In genomic region chr4:8921477-8922385, GRCm38 (mm10) we compare ENCODE assay signal across 8 mouse cellular contexts.
DNase-seq lines count a peak whose midpoint lies in the region; ATAC-seq and TF ChIP-seq lines count a peak whose summit lies in the region.

No protein-coding gene starts in this region.

- H3K27me3 ChIP-seq in heart, embryonic 10.5 days (ENCODE audit: insufficient read depth, poor library complexity, severe bottlenecking): no peaks in the 10 kb centered on the region
- no peaks in the 10 kb centered on the region for H3K27me3 ChIP-seq in hindbrain, embryonic 16.5 days (replicated peaks; ENCODE audit: control insufficient read depth, insufficient read depth, low read length)

- H3K4me1 ChIP-seq in heart, embryonic 10.5 days: peaks cover 41% of the 10 kb centered on the region
- H3K4me1 ChIP-seq in hindbrain, embryonic 16.5 days (ENCODE audit: control insufficient read depth, insufficient read depth, low read depth, low read length): peaks cover 14% of the 10 kb centered on the region

- no peaks in the 10 kb centered on the region for H3K9me3 ChIP-seq in heart, embryonic 10.5 days
- no peaks in the 10 kb centered on the region for H3K9me3 ChIP-seq in hindbrain, embryonic 16.5 days (ENCODE audit: control insufficient read depth, low read length)

- WGBS in heart, embryonic 10.5 days: 10% methylated on average over 31 of the region's 31 CpGs
- 7% methylated on average over 31 of the region's 31 CpGs for WGBS in hindbrain, embryonic 16.5 days

- peak overlapping the region; percentile 75 for H3K27ac ChIP-seq in heart, embryonic 10.5 days
- no peak overlapping the region for H3K27ac ChIP-seq in hindbrain, embryonic 16.5 days (ENCODE audit: low read depth, low read length)
- no peak overlapping the region for H3K27ac ChIP-seq in layer of hippocampus, adult 2 months

- H3K4me2 ChIP-seq in hindbrain, embryonic 16.5 days (ENCODE audit: low read length): peak overlapping the region; percentile 56

- ATAC-seq in hindbrain, embryonic 16.5 days: peak; percentile 70

- no peak for DNase-seq in heart, embryonic 10.5 days (ENCODE audit: low spot score)
- no peak for DNase-seq in heart, postnatal 4 days
- peak; percentile 76 for DNase-seq in brain, embryonic 14.5 days (ENCODE audit: low read depth)
- DNase-seq in naive thymus-derived CD4-positive, alpha-beta T cell, adult 2 months (ENCODE audit: low read depth): peak; percentile 61
- no peak for DNase-seq in layer of hippocampus, adult 2 months (ENCODE audit: low spot score in 2 of 2)
- no peak for DNase-seq in frontal cortex, postnatal 10 days (ENCODE audit: low spot score in 2 of 2)
- no peak for DNase-seq in kidney, adult 11 months

- peak overlapping the region; percentile 15 for H3K9ac ChIP-seq in hindbrain, embryonic 16.5 days (ENCODE audit: low read depth, low read length)

- no peak for TF ChIP-seq CTCF in brain, embryonic 14.5 days (IDR thresholded peaks at IDR 0.05; ENCODE audit: borderline replicate concordance, extremely low read depth, insufficient read depth, insufficient read length)
- TF ChIP-seq CTCF in layer of hippocampus, adult 2 months (conservative IDR thresholded peaks at IDR 0.05): no peak

- peak overlapping the region; percentile 54 for H3K4me3 ChIP-seq in heart, embryonic 10.5 days
- peak overlapping the region; percentile 26 for H3K4me3 ChIP-seq in hindbrain, embryonic 16.5 days (ENCODE audit: low read length)
- no peak overlapping the region for H3K4me3 ChIP-seq in layer of hippocampus, adult 2 months

- TF ChIP-seq POLR2A in brain, embryonic 14.5 days (IDR thresholded peaks at IDR 0.05; ENCODE audit: borderline replicate concordance, extremely low read depth, insufficient read depth, insufficient read length, poor library complexity, severe bottlenecking): no peak

- no peaks in the 10 kb centered on the region for H3K36me3 ChIP-seq in heart, embryonic 10.5 days
- no peaks in the 10 kb centered on the region for H3K36me3 ChIP-seq in hindbrain, embryonic 16.5 days (ENCODE audit: control insufficient read depth, insufficient read depth, low read length)

Comparison
In these comparisons a context has a peak if more than half of its experiments do, and no peak if none do; other contexts are left out.
1. DNase-seq: peak in brain, embryonic 14.5 days (single experiment) and naive thymus-derived CD4-positive, alpha-beta T cell, adult 2 months (single experiment); none in heart, embryonic 10.5 days (single experiment), heart, postnatal 4 days (single experiment), layer of hippocampus, adult 2 months (0 of 2), frontal cortex, postnatal 10 days (0 of 2) and kidney, adult 11 months (single experiment).